In the genomic region with DNA sequence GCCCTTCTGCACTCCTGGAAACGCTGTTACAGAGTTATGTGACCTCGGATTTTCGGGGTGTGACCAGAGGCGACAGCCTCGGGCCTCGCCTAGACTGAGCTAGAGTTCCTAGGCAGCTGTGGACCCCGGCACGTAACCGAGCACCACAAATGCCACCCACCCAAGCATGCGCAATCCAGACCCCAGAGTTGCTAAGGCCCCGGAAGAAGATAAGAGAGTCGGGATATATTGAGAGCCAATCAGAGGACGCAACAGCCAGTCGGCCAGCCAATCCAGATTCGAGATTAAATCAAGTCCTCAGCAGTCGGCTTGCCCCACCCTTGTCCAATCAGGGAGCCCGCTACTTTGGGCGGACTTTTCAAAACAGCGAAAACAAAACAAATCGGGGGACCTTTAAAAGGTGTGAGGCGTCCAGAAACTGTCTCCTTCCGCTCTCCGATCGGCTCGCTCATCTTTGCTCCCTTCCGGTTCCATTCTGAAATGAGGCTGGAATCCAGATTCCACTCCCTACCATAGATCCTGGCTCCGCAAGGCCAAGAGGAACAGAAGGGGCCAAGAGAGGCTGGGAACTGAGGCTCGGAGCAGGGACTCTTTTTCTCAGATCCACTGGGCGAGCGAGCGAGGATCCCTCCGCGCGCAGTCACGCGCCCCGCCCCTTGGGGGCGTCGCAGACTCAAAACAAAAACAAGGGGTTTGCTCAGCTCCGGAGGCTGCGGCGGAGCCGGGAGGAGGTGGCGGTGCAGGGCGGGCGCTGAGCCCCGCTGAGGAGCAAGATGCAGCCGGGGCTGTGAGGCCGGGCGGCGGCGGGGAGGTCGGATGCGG, we compare ENCODE assay signal across 8 mouse cellular contexts. TPM values are rescaled to one million over a fixed set of nuclear protein-coding genes. Genes with fewer than 3 reads are reported as not detected.
DNase-seq lines count a peak whose midpoint lies in the region; ATAC-seq lines count a peak whose summit lies in the region.

A gene (plus strand): TSS at position 375 of the 822 bp plus-strand sequence.

- DNase-seq in Muller cell, postnatal 12 days (ENCODE audit: inconsistent ontology term): peak; percentile 99
- peak; percentile 99 for DNase-seq in cerebellum, adult 9-11 months
- DNase-seq in frontal cortex, adult 2 months (ENCODE audit: extremely low spot score in 1 of 2, low spot score in 1 of 2): peak; percentile 98 to 99
- DNase-seq in hindbrain, embryonic 11.5 days (ENCODE audit: low spot score): peak; percentile 95
- DNase-seq in layer of hippocampus, postnatal 10 days (ENCODE audit: low spot score in 2 of 2): peak; percentile 95 to 96
- DNase-seq in lung, postnatal 10 days: peak; percentile 99
- DNase-seq in ovary, postnatal 36 days (ENCODE audit: low spot score): peak; percentile 93
- peak; percentile 96 for DNase-seq in thymus, postnatal 25 days

- H3K4me3 ChIP-seq in hindbrain, embryonic 11.5 days (ENCODE audit: low read depth, low read length): peak within 1 kb of the TSS; percentile 77

- H3K36me3 ChIP-seq in hindbrain, embryonic 11.5 days (ENCODE audit: control insufficient read depth, insufficient read depth, low read length): peaks cover 7% of the 10 kb centered on the region

- H3K9ac ChIP-seq in hindbrain, embryonic 11.5 days (ENCODE audit: low read depth, low read length): peak within 1 kb of the TSS; percentile 96

- H3K9me3 ChIP-seq in hindbrain, embryonic 11.5 days (ENCODE audit: control insufficient read depth, low read length): no peaks in the 10 kb centered on the region

- peak within 1 kb of the TSS; percentile 43 for H3K4me2 ChIP-seq in hindbrain, embryonic 11.5 days (replicated peaks; ENCODE audit: low read depth, low read length)

- H3K27me3 ChIP-seq in hindbrain, embryonic 11.5 days (ENCODE audit: control insufficient read depth, insufficient read depth, low read length): no peaks in the 10 kb centered on the region

- under 1% methylated on average over 49 of the region's 54 CpGs for WGBS in hindbrain, embryonic 11.5 days

- H3K4me1 ChIP-seq in hindbrain, embryonic 11.5 days (replicated peaks; ENCODE audit: control insufficient read depth, insufficient read depth, low read length): no peaks in the 10 kb centered on the region

- peak within 1 kb of the TSS; percentile 90 for H3K27ac ChIP-seq in hindbrain, embryonic 11.5 days (ENCODE audit: low read depth, low read length)

- peak; percentile 95 for ATAC-seq in hindbrain, embryonic 11.5 days (ENCODE audit: low FRiP score)

RNA-seq across cellular contexts. Expression of the gene that starts here (rescaled TPM):
- polyA plus RNA-seq in frontal cortex, adult 2 months (2012; rRNA removed): 36.8 and 42.2 TPM in 2 replicates
- polyA plus RNA-seq in hindbrain, embryonic 11.5 days (2014; fragmentation: Nextera tagmentation; extraction: Ambion mirVana): 96.1 and 102 TPM in 2 replicates
- 10 to 100 TPM; 42.6 to 52.7 TPM for total RNA-seq in layer of hippocampus, postnatal 10 days (2021)

Comparison
In these comparisons a context has a peak if more than half of its experiments do, and no peak if none do; other contexts are left out.
1. Peak in every context shown above with its lines: DNase-seq, ATAC-seq, H3K4me3 ChIP-seq and H3K27ac ChIP-seq.